Mouse (Mus musculus) granulocyte monocyte progenitor cell, adult 5-6 weeks (primary cell): Measurements from ENCODE around the gene Fam206a. TPM values are rescaled to one million over a fixed set of nuclear protein-coding genes. Genes with fewer than 3 reads are reported as not detected.

Experiments used
- ATAC-seq: replicated peaks from 2 replicates; pipeline ENCODE4 v1.8.0; 2016; ENCODE audit warnings: mild to moderate bottlenecking, moderate TSS enrichment, inconsistent platforms; ENCODE audit not compliant: poor library complexity, severe bottlenecking
- total RNA-seq, 2 experiments: library from RNA; stranded (forward) in 1 of 2; stranded (reverse) in 1 of 2; fragments of 200-712, 200-1000 nt in 1 of 2; fragments of >200 nt in 1 of 2; fragmentation: Nextera tagmentation in 1 of 2; gene quantifications; 2 replicates each; pipeline ENCODE4 v1.2.3; 2014 to 2017

The Fam206a gene
- total RNA-seq, 2 experiments from 2014 or later = 10.1 to 31.0 TPM

GRCm38 (mm10) chr4:56842501-56842900 lies 40.4 kb downstream of the Fam206a start:
- ATAC-seq = no peak

- no peak for ATAC-seq
Observed at GRCm38 (mm10) chr4:56843963-56844362, 41.8 kb downstream of the Fam206a start.

DNA sequence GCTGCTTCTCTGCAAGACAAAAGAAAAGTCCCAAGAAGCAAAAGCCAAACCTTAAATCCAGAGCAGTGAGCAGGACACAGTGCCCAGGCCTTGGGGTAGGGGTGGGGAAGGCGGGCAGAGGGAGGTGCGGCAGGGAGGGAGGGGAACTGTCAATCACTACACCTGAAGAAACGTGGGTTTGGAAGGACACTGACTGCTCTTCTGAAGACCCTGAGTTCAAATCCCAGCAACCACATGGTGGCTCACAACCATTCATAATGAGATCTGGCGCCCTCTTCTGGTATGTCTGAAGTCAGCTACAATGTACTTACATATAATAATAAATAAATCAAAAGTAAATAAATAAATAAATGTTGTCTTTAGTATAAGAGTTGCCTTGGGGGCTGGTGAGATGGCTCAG lies 42.8 kb downstream of the Fam206a start:
- ATAC-seq = no peak

GRCm38 (mm10) chr4:56845896-56846533 lies 43.9 kb downstream of the Fam206a start:
- ATAC-seq = no peak

- ATAC-seq = no peak
Observed at GRCm38 (mm10) chr4:56847400-56847799, 45.3 kb downstream of the Fam206a start.

DNA sequence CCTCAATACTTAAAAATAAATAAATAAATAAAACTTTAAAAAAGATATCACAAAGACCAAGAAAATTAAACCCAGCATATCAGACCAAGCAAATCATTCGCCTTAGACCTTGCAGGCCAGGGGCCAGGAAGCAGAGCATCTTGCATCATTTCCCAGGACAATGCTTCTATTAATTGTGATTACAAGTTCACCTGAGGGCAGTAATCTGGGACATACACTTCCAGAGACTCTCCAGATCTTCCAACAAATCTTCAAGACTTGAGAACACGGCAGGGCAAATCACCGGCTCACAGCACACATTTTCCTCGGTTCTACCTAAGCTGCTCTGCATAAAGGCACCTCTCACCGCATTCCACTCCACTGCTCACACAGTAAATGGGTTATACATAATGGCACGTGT lies 45.9 kb downstream of the Fam206a start:
- no peak for ATAC-seq

DNA sequence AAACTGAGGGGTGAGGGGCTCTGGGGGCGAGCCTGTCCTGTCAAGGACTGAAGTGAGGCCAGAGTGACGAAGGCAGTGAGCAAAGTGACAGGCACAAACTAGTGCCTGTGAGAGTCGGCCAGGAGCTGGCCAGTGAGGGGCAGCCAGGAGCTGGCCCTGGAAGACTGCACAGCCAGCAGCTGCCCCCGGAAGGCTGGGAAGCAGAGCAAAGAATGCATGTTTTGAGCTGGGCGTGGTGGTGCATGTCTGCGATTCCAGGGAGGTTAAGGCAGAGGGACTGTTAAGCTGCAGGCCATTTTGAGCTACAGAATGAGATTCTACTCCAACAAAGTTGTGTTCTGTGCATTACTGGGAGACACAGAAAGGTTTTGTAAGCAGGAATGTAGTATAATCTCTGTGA lies 48.6 kb downstream of the Fam206a start:
- no peak for ATAC-seq

GRCm38 (mm10) chr4:56855935-56856334 lies 53.8 kb downstream of the Fam206a start:
- no peak for ATAC-seq

GRCm38 (mm10) chr4:56856371-56856949 lies 54.3 kb downstream of the Fam206a start:
- no peak for ATAC-seq

GRCm38 (mm10) chr4:56858733-56859132 lies 56.6 kb downstream of the Fam206a start:
- ATAC-seq = no peak

Other genes starting within 250 kb of the Fam206a start
- not detected in 2 replicates for gene Gm26657, start 62.3 kb upstream of the Fam206a start, total RNA-seq (2014; fragmentation: Nextera tagmentation)
- not detected in 2 replicates for gene Gm26657, start 62.3 kb upstream of the Fam206a start, total RNA-seq (2017)
- not detected in 2 replicates for gene Actl7b, start 60.9 kb upstream of the Fam206a start, total RNA-seq (2014; fragmentation: Nextera tagmentation)
- gene Actl7b, start 60.9 kb upstream of the Fam206a start, total RNA-seq (2017) = not detected in 2 replicates
- not detected in 2 replicates for gene Actl7a, start 58.9 kb upstream of the Fam206a start, total RNA-seq (2014; fragmentation: Nextera tagmentation)
- gene Actl7a, start 58.9 kb upstream of the Fam206a start, total RNA-seq (2017) = not detected in 2 replicates
- 52.5 and 59.4 TPM in 2 replicates for gene Elp1, start within 50 bp of the Fam206a start, total RNA-seq (2014; fragmentation: Nextera tagmentation)
- gene Elp1, start within 50 bp of the Fam206a start, total RNA-seq (2017) = 39.4 and 60.0 TPM in 2 replicates
- 5.9 and 6.1 TPM in 2 replicates for gene Ctnnal1, start 62.8 kb downstream of the Fam206a start, total RNA-seq (2014; fragmentation: Nextera tagmentation)
- gene Ctnnal1, start 62.8 kb downstream of the Fam206a start, total RNA-seq (2017) = 2.0 TPM in 2 replicates
- gene Tmem245, start 145.1 kb downstream of the Fam206a start, total RNA-seq (2014; fragmentation: Nextera tagmentation) = 16.3 and 18.2 TPM in 2 replicates
- 9.9 and 10.1 TPM in 2 replicates for gene Tmem245, start 145.1 kb downstream of the Fam206a start, total RNA-seq (2017)
- gene Frrs1l, start 188.0 kb downstream of the Fam206a start, total RNA-seq (2014; fragmentation: Nextera tagmentation) = not detected in 2 replicates
- gene Frrs1l, start 188.0 kb downstream of the Fam206a start, total RNA-seq (2017) = not detected in 2 replicates